Mouse (Mus musculus): Measurements from ENCODE around the gene Dnase1l2. TPM values are rescaled to one million over a fixed set of nuclear protein-coding genes. Genes with fewer than 3 reads are reported as not detected.

Dnase1l2 gene
- total RNA-seq (2014; fragmentation: Nextera tagmentation) (1.2 and 5.0 TPM in 2 replicates), total RNA-seq (2017) (0.34 and 2.9 TPM in 2 replicates)

GRCm38 (mm10) chr17:24442632-24443155 lies at the start of gene Dnase1l2:
Gene Dnase1l2, minus strand, starts transcription at chr17:24443105.
- no peak for ATAC-seq (replicated peaks; ENCODE audit: low FRiP score, low TSS enrichment, poor library complexity, severe bottlenecking)

DNA sequence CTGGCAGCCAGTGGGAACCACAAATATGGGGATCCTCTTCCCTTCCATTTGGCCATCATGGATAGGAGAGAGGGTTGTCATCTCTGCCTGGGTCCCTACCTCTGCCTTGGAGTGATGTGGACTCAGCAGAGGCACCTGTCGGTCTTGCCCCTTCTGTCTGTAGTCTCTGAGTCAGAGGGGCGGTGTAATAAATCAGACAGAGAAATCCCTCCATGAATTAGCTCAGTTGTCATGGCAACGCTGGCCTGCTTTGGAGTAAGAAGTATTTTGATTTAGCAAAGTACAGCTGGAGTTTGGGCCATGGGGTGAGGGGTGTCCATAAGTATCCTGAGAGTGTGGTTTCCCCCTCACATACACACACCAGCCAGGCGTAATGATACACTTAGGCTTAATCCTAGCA lies 47.5 kb upstream of the Dnase1l2 start:
- ATAC-seq (replicated peaks; ENCODE audit: low FRiP score, low TSS enrichment, poor library complexity, severe bottlenecking), result no peak

DNA sequence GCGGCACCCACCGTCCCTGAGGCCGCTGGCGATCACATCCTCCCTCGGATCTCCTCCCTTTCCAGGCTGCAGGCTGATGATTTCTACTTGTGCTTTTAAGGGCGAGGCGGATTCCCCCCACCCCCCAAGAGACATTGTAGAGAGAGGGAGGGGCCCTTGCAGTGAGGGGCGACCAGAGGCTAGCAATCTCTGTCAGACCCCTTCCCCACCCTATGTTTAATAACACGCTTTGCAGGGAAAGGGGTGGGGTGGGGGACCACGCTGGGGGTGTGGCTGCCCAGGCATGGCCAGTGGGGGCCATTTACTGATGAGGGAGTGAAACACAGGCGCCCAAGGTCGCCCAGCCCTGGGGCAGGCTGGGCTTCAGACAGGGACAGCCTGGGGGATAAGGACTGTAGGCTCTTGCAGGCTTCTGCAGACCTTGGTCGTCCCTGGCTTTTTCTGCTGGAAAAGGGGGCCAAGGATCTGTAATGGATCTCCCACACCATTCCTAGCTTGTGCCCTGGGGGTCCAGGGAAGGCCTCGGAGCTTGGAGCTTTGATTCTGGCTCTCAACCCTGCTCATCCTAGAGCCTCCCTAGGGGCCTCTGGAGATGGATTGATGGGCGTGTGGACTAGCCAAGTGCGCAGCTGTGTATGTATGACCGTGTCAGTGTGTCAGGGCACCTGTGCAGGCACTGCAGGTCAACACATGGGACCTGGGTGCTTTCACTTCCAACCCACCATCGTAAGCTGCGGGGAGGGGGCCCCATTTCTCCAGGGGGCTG lies 46.5 kb upstream of the Dnase1l2 start:
- ATAC-seq (replicated peaks; ENCODE audit: low FRiP score, low TSS enrichment, poor library complexity, severe bottlenecking), result no peak

GRCm38 (mm10) chr17:24488662-24489264 lies 45.9 kb upstream of the Dnase1l2 start:
- ATAC-seq (replicated peaks; ENCODE audit: low FRiP score, low TSS enrichment, poor library complexity, severe bottlenecking), result no peak

GRCm38 (mm10) chr17:24488186-24488661 lies 45.3 kb upstream of the Dnase1l2 start, which contains the start of gene Caskin1:
Gene Caskin1, plus strand, starts transcription at chr17:24488601.
- ATAC-seq (replicated peaks; ENCODE audit: low FRiP score, low TSS enrichment, poor library complexity, severe bottlenecking), result no peak

- ATAC-seq (replicated peaks; ENCODE audit: low FRiP score, low TSS enrichment, poor library complexity, severe bottlenecking), result no peak
Observed at GRCm38 (mm10) chr17:24485090-24485860, 42.4 kb upstream of the Dnase1l2 start.

GRCm38 (mm10) chr17:24483495-24483894 lies 40.6 kb upstream of the Dnase1l2 start:
- ATAC-seq (replicated peaks; ENCODE audit: low FRiP score, low TSS enrichment, poor library complexity, severe bottlenecking), result no peak

DNA sequence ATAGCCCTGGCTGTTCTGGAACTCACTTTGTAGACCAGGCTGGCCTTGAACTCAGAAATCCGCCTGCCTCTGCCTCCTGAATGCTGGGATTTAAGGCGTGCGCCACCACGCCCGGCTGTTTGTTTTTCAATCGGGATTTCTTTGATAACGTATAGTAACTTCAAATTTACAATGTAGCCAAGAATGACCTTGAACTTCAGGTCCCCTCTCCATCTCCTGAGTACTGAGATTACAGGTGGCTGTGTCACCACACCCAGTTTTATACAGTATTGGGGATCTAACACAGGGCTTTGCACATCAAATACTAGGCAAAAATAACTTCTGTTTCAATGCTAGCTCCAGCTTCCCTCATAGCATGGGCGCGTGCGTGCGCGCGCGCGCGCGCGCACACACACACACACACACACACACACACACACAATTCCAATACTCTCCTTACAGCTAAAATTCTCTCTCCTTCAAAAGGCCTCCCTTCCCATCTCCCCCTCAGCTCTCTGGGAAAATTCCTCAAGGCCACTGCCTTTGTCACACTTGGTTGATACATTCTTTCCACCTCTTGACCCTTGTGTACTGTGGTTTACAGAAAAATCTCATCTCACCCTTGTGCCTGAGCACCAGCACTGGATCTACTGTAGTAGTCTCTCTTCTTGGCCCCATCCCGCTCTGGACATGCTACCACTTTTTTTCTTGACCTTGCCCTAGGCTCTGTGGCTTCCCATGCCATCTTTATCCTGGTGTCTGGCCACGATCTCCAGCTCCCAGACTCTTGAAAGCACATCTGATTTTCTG lies 38.3 kb upstream of the Dnase1l2 start:
- ATAC-seq (replicated peaks; ENCODE audit: low FRiP score, low TSS enrichment, poor library complexity, severe bottlenecking), result no peak

DNA sequence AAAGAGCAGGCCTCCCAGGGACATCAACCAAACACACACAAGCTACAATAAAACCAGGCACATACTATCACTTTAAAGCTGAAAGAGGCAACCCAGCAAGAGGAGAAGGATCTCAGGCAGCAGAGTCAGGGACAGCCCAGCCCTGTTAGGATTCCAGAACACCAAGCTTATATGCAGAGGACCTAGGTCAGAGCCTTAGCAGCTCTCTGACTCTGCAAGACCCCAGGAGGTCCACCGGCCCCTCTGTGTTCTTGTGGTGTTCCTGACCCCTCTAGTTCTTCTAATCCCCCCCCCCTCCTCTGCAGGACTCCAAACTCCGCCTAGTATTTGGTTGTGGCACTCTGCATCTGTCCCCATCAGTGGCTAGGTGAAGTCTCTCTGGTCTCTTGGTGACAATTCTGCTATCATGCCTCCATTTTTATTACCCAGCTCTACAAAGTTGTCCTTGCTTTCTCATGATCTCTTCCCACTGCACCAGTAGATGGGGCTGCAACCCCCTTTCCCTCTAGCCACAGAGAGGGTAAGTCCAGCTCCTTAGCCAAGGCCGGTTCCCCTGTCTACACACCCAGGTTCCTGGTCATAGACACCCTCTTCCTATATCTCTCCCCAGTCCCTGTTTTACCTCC lies 37.4 kb upstream of the Dnase1l2 start:
- no peak for ATAC-seq (replicated peaks; ENCODE audit: low FRiP score, low TSS enrichment, poor library complexity, severe bottlenecking)

DNA sequence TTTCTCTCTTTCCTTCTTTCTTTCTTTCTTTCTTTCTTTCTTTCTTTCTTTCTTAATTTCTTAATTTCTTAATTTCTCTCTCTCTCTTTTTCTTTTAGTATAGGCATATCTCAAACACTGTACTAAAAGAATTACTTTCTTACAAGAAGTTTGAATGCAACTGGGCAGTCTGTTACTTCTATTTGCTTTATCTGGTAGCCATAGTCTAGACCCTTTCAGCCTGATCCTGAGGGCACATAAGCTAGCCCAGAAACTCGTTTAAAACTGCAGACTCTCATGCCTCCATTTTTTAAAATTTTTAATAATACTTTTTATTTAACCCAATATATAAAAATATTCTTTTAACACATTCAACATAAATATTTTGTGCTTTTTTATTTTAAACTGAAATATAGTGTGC lies 36.5 kb upstream of the Dnase1l2 start:
- ATAC-seq (replicated peaks; ENCODE audit: low FRiP score, low TSS enrichment, poor library complexity, severe bottlenecking), result no peak

DNA sequence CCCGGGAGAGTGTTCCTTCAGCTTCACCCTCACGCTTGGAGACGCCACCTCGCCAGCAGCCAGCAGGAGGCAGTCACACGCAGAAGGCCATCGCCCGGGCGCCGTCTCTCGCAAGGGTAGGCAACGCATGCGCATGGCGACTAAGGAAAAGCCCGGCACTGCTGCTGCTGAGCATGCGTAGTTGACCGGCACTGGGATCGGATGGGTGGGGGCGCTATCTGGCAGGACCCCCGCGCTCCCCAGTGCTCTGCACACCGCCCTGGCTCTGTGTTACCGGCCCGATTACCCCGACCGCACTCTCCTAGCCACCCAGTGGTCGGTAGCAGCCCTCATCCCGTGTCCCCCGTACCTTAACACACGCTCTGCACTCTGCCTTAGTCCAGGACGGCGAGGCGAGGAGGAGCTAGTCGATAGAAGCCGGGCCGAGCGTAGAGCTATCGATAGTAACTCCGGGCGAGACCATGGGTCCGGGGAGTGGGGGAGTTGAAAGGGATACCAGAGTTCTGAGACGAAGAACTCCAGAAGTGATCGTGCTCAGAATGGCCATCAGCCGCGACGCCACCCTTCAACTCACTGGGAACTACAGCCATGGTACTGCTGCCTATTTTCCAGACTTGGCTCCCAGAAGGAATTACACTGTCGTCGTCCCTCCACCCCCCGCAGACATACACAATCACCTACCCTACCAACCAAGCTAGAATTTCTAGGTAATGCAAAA lies 35.9 kb upstream of the Dnase1l2 start, which contains the start of gene Mlst8:
Mlst8 (minus strand) TSS at position 416 of the 718 bp plus-strand sequence.
- ATAC-seq (replicated peaks; ENCODE audit: low FRiP score, low TSS enrichment, poor library complexity, severe bottlenecking), result peak; percentile 90

DNA sequence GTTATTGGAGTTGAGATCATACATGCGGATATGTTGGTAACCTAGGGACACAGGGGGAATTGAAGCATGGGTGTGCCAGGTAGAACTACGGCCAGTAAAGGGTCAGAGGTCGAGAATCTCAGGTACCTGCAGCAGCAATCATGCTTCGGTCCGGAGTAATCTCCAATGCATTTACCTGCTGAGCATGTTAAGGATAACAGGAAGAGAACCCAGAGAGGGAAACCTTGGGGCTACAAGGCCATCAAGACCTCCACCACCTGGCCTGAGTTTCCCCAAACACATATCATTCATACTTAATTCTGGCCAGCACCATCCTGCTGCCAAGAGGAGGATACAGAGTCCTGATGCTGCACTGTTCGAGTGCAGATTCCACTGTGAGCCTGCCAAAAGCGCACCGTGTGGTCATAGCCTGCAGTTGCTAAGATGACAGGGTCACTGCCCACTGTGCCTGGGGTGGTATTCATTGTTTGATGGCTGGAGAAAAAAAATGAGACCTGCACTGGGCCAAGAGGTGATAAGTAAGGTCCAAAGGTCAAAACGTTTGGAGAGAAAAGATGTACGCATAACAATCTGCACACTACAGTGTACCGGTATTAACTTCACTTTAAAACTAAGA lies 35.2 kb upstream of the Dnase1l2 start:
- 0 out of 2 replicates have a peak, but pooled peaks have one; percentile 7 for ATAC-seq (replicated peaks; ENCODE audit: low FRiP score, low TSS enrichment, poor library complexity, severe bottlenecking)

- ATAC-seq (replicated peaks; ENCODE audit: low FRiP score, low TSS enrichment, poor library complexity, severe bottlenecking), result no peak
Observed at GRCm38 (mm10) chr17:24477053-24477984, 34.4 kb upstream of the Dnase1l2 start.

DNA sequence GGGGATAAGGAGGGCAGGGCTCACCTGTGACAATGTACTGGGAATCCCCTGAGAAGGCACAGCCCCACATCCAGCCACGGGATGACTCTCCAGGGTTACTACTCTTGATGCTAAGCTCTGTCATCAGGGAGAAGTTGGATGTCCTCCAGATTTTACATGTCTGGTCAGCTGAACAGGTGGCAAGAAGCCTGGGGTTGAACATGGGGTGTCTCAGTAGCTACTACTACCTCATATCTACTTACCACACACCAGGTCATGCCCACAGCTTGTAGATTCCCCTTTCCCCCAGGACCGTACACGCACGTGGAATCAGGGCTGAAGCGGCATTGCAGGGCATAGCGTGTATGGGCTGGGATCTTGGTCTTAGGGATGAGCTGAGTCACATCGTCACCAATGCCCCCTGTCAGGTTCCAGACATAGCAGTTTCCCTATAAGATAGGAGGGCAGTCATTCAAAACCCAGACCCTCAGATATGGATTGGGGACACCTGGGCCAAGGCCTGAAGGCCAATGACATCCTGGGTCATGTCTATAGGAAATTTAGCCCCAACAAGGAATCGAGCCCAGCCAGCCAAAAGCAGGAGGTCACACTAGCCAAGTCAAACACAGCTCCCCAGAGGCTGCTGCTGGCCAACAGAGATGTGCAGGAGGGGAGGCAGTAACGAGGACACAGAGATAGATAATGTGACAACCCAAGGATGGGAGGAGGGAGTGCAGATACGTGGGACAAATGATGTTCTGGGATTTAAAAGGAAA lies 33.3 kb upstream of the Dnase1l2 start:
- ATAC-seq (replicated peaks; ENCODE audit: low FRiP score, low TSS enrichment, poor library complexity, severe bottlenecking), result no peak

- no peak for ATAC-seq (replicated peaks; ENCODE audit: low FRiP score, low TSS enrichment, poor library complexity, severe bottlenecking)
Observed at GRCm38 (mm10) chr17:24475586-24475985, 32.7 kb upstream of the Dnase1l2 start.

DNA sequence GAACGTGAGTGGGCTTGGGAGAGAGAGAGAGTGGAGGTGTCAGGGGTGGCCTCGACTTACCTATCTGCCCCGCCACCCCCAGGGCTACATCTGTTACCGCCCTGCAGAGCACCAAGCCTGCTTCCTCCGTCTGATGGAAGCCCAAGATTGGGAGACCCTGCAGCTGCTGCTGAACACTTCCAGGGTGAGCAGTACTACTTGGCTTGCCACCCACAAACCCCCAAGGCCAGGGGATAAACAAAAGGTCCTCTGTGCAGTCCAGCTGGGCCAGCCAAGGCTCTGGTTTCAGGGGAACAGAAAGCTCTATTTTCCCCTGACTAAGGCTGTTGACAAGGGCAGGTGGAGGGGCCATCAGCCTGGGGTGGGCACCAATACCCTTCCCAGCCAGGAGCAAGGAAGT lies 31.7 kb upstream of the Dnase1l2 start:
- ATAC-seq (replicated peaks; ENCODE audit: low FRiP score, low TSS enrichment, poor library complexity, severe bottlenecking), result no peak
